Mouse (Mus musculus): ENCODE measurements around the gene Lipa.

Lipa gene

DNA sequence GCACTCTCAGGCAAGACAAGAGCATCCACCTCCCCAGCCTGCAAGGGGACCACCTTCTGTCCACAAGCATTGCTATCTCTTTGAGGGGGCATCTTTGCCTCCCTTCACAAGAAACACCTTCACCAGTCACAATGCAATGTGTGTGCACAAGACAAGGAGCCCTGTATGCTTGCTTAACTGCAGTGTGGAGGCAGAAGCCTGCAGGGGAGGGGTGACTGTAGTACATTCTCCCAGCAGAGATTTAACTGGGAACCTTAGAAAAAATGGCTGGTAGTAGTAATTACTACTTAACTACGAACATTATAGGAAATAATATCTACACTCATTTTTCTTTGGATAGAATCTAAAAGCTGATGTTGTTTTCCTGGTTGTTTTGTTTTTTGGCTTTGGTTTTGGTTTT, 5.3 kb downstream of the Lipa start:
- no peak for DNase-seq

DNA sequence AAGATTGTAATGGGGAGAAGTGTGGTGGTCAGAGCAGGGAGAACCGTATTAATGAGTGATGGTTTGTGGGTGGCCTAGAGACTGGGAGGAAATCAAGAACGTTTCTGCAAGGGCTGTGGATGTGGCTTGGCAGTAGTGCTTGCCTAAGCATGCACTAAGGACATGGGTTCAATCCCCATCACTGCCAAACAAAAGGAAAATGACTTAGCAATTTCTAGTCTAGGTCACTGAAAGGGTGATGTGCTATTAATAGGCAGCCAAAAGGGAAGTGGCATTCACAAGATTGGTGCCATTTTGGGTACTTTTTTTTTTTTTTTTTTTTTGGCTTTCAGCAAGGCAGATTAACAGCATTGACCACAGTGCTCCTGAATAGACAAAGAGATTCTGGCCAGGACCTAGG, 5.9 kb downstream of the Lipa start:
- no peak for DNase-seq

DNA sequence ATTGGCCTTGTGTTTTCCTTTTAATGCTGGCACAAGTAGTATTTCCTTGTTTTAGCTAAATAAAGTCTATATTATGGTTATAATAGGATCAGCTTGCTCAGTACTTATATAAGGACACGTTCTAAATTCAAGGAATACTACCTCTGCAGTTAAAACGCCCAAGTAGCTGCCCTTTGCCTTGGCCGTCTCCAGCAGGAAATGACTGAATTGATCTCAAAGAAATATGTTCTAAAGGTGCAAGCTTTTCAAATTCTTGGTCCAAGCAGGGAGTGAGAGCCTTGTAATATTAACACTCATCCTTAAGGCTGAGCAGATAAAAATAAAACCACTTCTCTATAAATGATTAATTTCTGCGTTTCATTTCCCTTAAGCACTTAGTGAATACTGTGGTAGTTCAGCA, 7.2 kb downstream of the Lipa start:
- DNase-seq = no peak

DNA sequence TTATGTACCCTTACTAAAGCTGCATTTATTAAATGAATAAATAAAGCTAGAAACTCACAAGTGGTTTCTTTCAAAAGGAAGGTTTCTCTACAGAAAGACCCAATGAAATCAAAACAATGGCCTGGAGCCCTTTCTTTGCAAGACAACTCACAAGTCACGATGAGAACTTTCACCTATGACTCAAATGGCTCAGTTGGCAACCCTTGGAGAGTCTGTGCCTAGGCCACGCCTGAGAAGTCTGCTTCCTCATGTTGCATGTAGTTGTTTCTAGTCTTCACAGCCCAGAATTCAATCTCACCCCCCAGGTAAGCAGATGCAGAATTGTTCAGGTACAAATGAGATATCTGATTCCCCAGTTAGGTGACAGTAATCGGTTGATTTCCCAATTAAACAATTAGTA, 7.6 kb downstream of the Lipa start:
- DNase-seq = no peak

DNA sequence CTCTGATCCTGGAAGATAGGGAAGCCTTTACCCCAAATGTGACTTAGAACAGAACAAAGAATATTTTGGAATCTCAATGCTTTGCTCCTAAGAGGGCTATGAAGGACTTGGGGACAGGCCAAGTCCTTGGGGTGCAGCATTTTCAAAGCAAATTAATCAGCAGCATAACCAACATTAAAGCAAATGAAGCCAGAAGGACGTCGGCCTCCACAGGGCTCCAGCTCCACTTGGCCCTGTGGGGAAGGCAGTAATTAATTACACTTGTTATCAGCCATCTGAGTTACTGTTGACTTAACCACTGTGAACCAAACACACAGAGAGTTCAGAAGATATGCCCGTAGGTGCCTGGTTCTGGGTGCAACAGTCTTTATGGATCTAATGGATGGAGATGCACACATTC, 8.5 kb downstream of the Lipa start:
- DNase-seq = no peak

DNA sequence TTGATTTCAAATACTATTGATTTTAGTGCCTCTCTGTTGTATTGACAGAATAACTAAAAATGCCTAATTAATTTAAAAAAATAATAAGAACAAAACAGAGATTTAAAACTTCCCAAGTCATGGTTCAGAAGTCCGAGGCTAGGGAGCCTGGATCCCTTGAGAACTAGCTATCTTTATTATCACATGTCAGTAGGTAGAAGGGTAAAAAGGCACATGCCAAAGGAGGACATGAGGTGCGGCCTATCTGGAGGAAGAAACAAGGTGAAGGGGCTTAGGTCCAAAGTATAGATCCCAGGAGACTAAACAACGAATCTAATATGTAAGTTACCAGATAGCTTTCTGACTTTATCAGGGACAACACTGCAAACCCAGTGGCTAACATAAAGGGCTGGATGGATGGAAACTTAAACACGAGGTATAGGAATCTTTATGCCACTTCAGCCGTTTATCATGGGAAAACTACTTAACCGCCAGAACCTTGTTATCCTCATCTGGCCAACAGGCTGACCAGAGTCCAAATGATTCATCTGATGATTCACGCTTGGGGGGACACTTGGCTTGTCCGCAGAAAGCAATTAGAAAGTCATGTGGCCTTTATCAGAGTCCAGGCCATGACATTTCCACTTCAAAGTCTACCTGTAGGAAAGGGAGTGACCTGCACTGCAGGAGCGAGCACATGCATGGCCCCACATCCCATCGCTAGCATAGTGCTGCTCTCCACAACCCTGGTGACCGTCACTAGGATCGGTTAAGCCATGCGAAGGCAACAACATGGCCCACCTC, 9.3 kb downstream of the Lipa start:
- DNase-seq = peak; percentile 23 to 37

DNA sequence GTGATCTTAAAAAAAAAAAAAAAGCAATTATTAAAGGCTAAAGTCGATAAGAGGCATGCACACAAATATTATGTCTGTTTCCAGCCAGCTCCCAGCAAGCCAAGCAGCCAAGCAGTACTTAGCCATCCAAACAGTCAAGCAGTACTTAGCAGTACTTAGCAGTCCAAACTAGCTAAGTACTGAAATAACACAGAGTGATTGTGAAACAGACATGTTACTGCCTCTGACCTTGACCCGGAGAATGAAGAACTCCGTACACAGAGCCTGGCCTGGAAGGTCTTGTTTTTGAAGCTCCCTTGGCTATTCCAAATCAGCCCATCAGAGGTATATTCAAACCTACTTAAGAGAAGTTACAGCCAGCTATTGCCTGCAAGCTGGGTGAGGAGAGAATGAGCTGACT, 10.1 kb downstream of the Lipa start:
- DNase-seq = no peak

DNA sequence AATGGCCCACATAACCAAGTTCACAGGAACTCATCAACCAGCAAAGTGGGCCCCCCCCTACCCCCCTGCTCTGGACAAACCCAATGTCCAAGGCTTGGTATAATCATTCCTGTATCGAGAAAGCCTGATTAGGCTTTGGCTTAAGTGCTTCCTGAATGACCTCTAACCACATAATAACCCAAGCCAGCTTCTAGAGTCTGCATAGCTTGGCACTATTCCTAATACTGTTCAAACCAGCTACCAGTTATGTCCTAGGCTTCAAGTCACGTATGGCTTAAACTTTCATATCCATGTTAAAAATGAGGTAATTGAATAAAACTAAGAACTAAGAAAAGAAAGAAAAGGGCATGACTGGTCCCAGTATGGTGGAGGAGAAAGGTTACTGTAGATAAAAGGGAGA, 10.9 kb downstream of the Lipa start:
- no peak for DNase-seq

DNA sequence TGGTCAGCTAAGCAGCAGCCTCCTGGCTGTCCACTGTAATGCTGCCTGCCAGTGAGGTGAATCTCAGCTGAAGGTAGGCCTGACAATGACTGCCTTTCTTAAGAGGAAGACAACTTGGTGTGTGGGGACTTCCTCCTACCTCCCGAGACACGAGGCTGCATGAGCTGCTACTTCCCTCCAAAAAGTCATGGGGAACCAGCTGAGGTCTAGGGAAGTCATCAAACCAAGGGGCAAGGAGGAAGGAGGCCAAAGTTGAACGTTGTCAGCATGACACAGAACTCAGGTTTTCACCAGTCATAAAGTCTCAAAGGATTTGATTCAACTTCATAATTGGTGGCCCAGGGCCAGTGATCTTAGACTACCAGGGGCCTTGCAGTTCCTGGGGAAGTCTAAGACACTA, 11.6 kb downstream of the Lipa start:
- no peak for DNase-seq

DNA sequence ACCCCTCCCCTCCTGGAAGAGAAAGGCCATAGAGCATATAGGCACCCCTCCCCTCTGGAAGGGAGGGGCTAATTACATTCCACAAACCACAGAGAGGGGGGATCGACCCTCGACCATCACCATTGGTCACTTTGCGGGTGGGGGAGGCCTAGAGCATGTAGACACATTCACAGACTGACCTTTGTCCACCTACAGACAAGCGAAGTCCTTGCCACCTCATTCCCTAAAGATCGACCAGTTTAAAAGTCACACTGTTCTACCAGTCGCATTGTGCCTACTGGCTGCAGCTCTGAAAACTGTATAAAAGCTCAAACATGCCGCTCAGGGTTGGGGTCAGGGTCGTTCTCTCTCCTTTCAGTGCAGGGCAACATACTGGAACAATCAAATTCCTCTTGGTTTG, 15.7 kb downstream of the Lipa start:
- no peak for DNase-seq

DNA sequence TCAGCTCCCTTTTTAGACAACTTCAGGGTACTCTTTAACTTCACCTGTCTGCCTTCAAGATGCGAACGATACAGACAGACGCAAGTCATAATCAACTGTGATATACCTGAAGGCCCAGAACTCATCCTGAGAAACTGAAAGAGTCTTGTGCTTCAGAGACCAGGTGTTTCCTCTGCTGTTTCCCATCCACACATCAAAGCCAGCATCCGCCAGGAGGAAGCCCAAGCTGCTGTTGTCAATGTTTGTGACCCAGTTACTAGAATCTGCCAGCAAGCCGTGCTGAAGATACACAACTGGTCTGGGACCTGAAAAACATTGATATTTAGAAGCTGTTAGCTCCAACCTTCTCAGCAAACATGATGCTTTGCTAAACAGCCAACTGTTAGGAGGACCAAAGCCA, 16.6 kb downstream of the Lipa start:
- no peak for DNase-seq

DNA sequence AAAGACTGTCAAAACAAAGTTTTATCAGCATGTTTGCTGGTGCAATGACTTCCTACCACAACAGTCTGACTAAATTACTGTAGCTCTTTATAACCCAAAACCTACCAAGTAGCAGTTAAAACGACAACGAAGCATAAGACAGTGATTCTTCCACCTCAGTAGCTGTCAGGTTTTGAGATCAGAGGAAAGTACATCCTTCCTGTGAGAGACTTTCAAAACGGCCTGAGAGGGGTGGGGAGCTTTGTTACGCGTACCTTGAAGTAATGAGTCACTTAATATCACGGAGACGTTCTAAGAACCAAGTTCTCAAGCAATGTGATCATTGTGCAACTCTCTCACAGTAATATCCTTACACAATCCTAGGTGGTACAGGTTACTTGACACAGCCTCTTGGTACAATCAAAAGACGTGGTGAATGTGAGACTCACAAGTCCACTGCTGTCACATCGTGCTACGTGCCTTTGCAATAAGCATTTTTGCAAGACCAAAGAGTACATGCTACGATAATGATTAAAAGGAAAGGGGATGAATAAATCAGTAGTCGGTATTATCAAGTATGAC, 22.0 kb downstream of the Lipa start:
- DNase-seq = no peak

DNA sequence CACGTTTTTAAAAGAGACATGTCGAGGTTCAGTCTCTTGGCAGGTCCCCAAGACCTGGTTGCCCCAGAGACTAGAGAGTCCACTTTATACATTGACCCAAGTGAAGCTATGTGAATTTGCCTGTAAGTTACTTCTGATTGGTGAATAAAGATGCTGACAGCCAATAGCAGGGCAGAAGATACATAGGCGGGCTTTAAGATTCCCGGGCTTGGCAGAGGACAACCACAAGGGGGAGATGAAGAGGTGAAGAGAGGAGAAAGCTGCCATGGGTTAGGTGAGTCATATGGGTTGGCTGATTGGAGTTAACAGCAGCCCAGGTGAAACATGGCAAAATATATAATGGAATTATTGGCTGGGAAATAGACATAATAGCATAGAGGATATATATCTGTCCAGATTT, 26.5 kb downstream of the Lipa start:
- peak; percentile 31 to 49 for DNase-seq

DNA sequence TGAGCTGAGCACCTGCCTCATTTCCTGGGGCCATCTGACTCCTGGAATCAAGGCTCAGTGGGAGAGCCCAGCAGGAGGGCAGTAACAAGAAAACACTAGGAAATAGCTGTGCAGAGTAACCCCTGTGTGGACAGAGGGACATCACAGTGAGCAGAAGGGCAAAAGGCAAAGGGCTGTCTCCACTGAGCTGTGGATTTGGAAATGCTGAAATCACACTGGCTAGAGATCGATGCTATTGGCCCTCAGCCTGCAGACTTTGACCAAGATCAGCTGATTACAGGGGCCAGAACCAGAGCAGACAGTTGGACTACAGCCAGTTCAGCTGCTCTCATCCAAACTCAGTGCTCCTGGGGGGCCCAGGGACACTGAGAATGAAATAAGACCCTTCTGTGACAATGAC, 30.9 kb downstream of the Lipa start:
- no peak for DNase-seq

DNA sequence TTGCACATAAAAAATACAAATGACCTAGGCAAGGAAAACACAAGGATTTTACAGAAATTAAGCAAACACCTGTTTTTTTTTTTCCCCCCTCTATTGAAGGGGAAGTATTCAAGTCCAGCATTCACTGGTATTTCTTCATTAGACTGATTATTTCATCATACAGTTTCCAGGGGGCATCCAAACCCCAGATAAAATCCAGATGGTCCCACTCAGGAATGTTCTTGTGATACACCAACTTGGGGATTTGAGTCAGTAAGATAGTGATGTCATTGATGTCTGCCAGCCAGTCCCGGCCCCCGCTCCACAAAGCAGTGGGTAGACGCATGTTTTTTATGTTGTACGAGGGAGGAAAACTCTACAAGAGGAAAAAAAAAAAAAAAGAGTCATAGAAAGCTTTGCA, 33.4 kb downstream of the Lipa start:
- no peak for DNase-seq

DNA sequence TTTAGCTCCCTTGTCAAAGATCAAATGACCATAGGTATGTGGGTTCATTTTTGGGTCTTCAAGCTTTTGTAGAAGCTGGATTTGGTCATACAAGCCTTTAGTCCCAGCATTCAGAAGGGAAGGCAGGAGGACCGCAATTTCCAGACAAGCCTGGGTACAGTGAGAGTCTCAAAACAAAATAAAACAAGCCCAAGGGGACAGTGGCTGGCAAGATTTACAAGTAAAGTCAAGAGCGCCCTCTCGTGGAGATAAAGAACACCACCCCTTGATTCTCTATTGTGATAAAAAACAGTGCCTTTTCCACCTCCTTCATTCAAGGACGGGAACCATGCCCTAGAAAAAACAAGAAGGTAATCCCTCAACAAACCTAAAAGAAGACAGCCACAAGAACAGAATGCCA, 43.7 kb downstream of the Lipa start:
- DNase-seq = peak; percentile 9 to 19

DNA sequence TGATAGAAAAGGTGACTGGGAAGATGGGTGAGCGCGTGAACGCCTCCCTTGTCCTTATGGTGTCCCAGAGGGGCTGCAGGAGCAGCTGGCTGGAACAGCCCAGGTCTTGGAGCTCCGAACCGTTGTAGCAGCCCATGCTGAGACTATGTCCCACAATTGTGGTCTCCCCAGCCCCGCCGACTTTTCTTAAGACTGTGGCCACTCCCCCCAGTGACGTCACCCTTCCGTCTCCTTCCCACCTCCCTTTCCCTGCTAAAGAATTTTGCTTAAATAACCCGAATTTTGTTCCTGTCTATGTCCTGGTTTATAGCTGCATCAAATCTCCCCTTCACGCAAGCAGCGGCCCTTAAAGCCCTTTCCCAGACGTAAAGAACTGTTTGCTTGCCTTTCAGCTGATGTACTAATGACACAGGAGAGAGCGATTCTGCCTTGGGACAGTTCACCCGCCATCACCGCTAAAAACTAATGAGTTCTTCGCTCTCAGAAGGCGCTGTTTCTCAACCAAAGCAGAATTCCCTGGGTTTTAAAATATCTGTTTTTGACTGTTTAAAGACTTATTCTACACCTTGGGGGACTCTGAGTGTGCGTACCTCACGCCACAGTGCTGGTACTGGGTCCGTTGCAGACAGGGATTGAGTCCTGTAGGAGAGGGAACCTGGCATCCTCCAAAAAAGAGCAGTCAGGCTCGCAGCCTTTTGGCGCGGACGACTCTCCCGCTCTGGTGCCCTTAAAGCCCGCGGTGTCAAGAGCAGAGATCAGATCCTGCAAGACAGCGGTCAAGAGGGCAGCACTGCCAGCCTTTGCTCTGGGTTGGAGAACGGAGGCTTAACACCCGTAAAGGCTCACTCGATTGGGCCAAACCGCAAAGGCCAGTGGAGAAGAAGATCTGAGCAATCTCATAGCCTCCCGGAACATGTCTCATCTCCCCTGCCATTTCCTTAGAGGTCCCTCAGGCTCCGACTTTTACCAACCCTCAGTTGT, 52.0 kb downstream of the Lipa start, which contains the start of gene Ch25h:
Gene Ch25h, minus strand, starts transcription at position 174 of the 981 bp plus-strand sequence.
- DNase-seq = peak in 1 of 2 experiments; percentile 14

DNA sequence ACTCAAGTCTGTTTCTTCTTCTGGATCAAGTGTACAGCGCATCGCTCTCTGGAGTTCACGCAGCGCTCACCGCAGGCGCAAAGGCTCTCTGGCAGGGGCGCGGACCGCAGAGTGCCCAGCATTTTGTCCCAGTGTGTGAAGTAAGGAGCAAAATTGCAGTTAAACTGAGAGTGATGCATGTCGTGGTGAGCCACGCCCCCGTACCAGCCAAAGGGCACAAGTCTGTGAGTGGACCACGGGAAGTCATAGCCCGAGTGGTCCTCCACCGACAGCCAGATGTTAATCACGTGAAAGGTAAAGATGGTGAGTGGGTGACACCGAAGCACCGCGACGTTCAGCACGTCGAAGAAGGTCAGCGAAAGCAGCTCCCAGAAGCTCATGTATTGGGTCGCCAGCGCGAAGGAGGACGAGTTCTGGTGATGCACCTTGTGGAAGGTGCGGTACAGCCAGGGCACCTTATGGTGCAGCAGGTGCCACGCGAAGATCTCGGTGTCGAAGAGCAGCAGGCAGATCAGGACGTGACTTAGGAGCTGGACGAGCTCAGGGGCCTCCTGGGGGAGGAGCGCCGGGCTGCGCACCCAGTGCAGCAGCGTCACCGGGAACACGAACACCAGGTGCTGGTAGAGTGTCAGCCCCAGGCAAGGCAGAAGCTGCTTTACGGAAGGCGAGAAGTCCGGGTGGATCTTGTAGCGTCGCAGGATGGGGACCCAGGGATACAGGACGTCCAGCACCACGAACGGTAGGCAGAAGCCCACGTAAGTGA, 52.9 kb downstream of the Lipa start:
- DNase-seq = peak in 1 of 2 experiments; percentile 17

DNA sequence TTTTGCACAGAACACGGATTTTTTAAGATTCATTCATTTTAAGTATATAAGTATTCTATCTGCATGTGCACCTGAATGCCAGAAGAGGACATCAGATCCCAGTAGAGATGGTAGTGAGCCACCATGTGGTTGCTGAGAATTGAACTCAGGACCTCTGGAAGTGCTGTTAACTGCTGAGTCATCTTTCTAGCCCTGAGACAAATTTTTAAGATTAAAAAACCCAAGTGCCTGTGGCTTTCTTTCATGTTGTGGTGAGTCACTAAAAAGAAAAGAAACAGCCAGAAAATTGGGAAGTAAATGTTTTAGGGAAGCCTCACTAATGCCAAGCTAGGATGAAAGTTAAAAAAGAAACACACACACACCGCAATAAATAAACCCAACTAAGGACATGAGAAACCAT, 55.6 kb downstream of the Lipa start:
- DNase-seq = no peak

DNA sequence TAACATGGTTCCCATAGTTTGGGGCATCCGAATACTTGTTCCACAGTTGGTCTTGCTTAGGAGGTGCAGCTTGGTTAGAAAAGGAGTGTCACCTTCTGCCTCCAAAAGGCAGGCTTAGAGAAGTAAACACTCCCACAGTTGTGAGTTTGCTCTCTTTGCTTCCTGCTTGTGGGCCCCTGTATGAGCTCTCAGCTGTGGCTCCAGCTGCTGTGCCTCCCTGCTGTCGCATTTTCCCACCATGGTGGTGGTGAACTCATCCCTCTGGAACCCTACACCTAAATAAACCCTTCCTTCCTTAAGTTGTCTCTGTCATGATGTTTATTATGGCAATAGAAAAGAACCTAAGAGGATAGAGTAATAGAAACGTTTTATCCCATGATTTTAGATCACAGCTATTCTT, 58.5 kb downstream of the Lipa start:
- no peak for DNase-seq

DNA sequence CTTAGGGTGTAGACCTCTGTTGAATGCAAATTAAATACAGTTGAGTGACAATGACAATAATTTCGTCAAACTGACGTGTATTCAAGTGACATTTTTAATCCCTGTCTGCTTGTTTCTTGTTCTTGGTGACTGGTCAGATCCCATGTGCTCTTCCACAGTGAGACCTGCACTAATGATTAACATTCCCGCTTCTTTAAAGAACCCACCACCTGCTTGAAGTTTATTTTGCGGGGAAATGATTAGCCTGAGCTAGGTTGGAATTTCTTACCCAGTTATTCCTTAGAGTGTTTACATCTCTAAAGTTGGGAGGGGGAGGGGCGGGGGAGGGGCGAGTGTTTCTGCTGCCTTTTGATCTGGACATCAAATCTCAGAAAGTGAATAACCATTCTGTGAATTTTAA, 59.1 kb downstream of the Lipa start:
- no peak for DNase-seq

DNA sequence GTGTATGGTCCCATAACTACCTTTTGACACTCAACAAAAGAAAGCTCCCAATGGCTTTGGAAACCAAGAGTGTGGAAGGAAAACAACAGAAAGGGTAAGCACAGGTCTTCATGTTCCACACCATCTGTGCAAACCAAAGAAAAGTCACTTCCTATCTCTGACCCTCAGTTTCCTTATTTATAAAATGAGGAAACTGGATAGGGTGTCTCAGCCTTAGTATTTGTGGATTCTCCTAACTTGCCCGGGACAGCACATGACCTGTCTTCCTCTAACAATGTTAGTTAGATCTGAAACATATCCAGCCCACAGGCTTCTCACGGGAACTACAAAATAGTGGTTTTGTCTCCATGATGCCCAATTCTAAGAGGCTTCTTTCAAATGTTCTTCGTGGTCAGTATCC, 62.8 kb downstream of the Lipa start:
- no peak for DNase-seq

DNA sequence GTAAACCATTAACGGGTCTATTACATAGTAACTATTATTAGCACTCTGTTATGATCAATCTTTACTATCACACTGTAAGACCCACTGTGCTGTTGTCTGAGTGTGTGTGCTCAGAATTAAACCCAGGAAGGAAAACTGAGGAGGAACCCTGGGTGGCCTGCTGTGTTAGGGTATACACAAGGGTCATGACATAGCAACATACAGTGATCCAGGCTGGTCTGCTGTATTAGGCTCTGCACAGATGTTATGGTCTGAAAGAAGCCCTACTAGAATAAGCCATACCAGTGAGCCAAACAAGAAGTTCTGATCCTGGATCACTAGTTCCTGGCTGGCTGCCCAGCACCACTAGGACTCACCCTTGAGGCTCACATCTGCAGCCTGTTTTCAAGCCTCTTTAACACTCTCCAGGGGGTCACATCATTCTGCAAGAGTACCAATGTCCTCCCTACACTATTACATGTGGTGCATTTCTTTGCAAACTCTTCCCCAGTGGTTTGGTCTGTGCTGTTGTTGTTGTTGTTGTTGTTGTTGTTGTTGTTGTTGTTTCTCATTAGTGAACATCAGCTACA, 65.7 kb downstream of the Lipa start:
- DNase-seq = no peak
